In genomic region chr1:171788461-171789283, GRCm38 (mm10) we compare ENCODE assay signal across 12 mouse cellular contexts. TPM values are rescaled to one million over a fixed set of nuclear protein-coding genes. Genes with fewer than 3 reads are reported as not detected.
DNase-seq lines count a peak whose midpoint lies in the region; ATAC-seq and TF ChIP-seq lines count a peak whose summit lies in the region.
"Had no signal": no experiment of that assay in that cellular context is flagged by ENCODE, and none has a peak within 500 bp of the region (broad histone marks: within the 10 kb centered on the region; RNA-seq: fewer than 3 reads in every experiment).

No protein-coding gene starts in this region.

- H3K4me2 ChIP-seq in limb, embryonic 13.5 days (replicated peaks) = no peak overlapping the region
- H3K4me2 ChIP-seq in hindbrain, embryonic 12.5 days (replicated peaks) = no peak overlapping the region
- H3K4me2 ChIP-seq: embryonic facial prominence, embryonic 12.5 days had no signal

- H3K9ac ChIP-seq in limb, embryonic 13.5 days = no peak overlapping the region
- H3K9ac ChIP-seq in hindbrain, embryonic 12.5 days = no peak overlapping the region
- H3K9ac ChIP-seq: embryonic facial prominence, embryonic 12.5 days had no signal

- no peak overlapping the region for H3K4me3 ChIP-seq in limb, embryonic 13.5 days
- H3K4me3 ChIP-seq in limb, embryonic 10.5 days = no peak overlapping the region
- no peak overlapping the region for H3K4me3 ChIP-seq in layer of hippocampus, adult 2 months
- H3K4me3 ChIP-seq in hindbrain, embryonic 12.5 days = no peak overlapping the region
- H3K4me3 ChIP-seq: embryonic facial prominence, embryonic 12.5 days had no signal

- H3K4me1 ChIP-seq in limb, embryonic 13.5 days = no peaks in the 10 kb centered on the region
- H3K4me1 ChIP-seq in limb, embryonic 10.5 days = no peaks in the 10 kb centered on the region
- no peaks in the 10 kb centered on the region for H3K4me1 ChIP-seq in hindbrain, embryonic 12.5 days
- H3K4me1 ChIP-seq: embryonic facial prominence, embryonic 12.5 days had no signal

- H3K9me3 ChIP-seq in limb, embryonic 13.5 days = no peaks in the 10 kb centered on the region
- H3K9me3 ChIP-seq in limb, embryonic 10.5 days (replicated peaks) = no peaks in the 10 kb centered on the region
- no peaks in the 10 kb centered on the region for H3K9me3 ChIP-seq in hindbrain, embryonic 12.5 days (replicated peaks)
- H3K9me3 ChIP-seq: embryonic facial prominence, embryonic 12.5 days had no signal

- 72% methylated on average over 12 of the region's 12 CpGs for WGBS in limb, embryonic 13.5 days
- 82% methylated on average over 12 of the region's 12 CpGs for WGBS in limb, embryonic 10.5 days
- 91% methylated on average over 12 of the region's 12 CpGs for WGBS in hindbrain, embryonic 12.5 days

- ATAC-seq in limb, embryonic 13.5 days (ENCODE audit: low FRiP score, low read depth) = peak; percentile 57; the same call in 1 of the 2 replicates
- ATAC-seq in activated CD4-positive, CD25-positive, alpha-beta regulatory T cell, adult 4 months = peak; percentile 90
- peak; percentile 81 for ATAC-seq in megakaryocyte-erythroid progenitor cell, adult 5-6 weeks (replicated peaks; ENCODE audit: low FRiP score, low TSS enrichment, poor library complexity, severe bottlenecking)
- no peak for ATAC-seq in hindbrain, embryonic 12.5 days (ENCODE audit: low FRiP score)
- ATAC-seq: hindbrain, postnatal 0 days had no signal

- no peaks in the 10 kb centered on the region for H3K27me3 ChIP-seq in limb, embryonic 13.5 days
- H3K27me3 ChIP-seq in limb, embryonic 10.5 days (ENCODE audit: low read depth, poor library complexity, severe bottlenecking) = no peaks in the 10 kb centered on the region
- H3K27me3 ChIP-seq in hindbrain, embryonic 12.5 days = no peaks in the 10 kb centered on the region
- H3K27me3 ChIP-seq: embryonic facial prominence, embryonic 12.5 days had no signal

- no peaks in the 10 kb centered on the region for H3K36me3 ChIP-seq in limb, embryonic 13.5 days
- no peaks in the 10 kb centered on the region for H3K36me3 ChIP-seq in limb, embryonic 10.5 days
- no peaks in the 10 kb centered on the region for H3K36me3 ChIP-seq in hindbrain, embryonic 12.5 days
- H3K36me3 ChIP-seq: embryonic facial prominence, embryonic 12.5 days; G1E had no signal

- TF ChIP-seq CTCF in layer of hippocampus, adult 2 months (conservative IDR thresholded peaks at IDR 0.05) = no peak

- DNase-seq in limb, embryonic 10.5 days (ENCODE audit: low spot score) = no peak
- DNase-seq in layer of hippocampus, adult 2 months (ENCODE audit: low spot score in 2 of 2) = peak; percentile 18 to 27
- DNase-seq in cerebellum, postnatal 25 days = no peak
- DNase-seq in cerebellum, postnatal 14 days = no peak
- DNase-seq: gastrocnemius, postnatal 14 days had no signal

- H3K27ac ChIP-seq in limb, embryonic 13.5 days = no peak overlapping the region
- no peak overlapping the region for H3K27ac ChIP-seq in limb, embryonic 10.5 days
- H3K27ac ChIP-seq in layer of hippocampus, adult 2 months = peak overlapping the region; percentile 73
- H3K27ac ChIP-seq in hindbrain, embryonic 12.5 days = no peak overlapping the region
- H3K27ac ChIP-seq: embryonic facial prominence, embryonic 12.5 days; hindbrain, postnatal 0 days had no signal

RNA-seq across cellular contexts. Expression of gene Slamf1, which starts 21.7 kb away (rescaled TPM):
- polyA plus RNA-seq in limb, embryonic 13.5 days (2015; fragmentation: Nextera tagmentation; extraction: Ambion mirVana) = 0.25 and 0.28 TPM in 2 replicates
- polyA plus RNA-seq in limb, embryonic 10.5 days (2016; fragmentation: Nextera tagmentation; extraction: Ambion mirVana) = 0.19 and 0.29 TPM in 2 replicates
- 10 to 100 TPM; 68.6 to 72.1 TPM for polyA plus RNA-seq in activated CD4-positive, CD25-positive, alpha-beta regulatory T cell, adult 4 months (2017; shearing (Covaris generic))
- under 1 TPM; 0.10 TPM for total RNA-seq in layer of hippocampus, adult 2 months (2021)
- total RNA-seq in megakaryocyte-erythroid progenitor cell, adult 5-6 weeks (2014; fragmentation: Nextera tagmentation) = 4.9 and 6.2 TPM in 2 replicates
- total RNA-seq in megakaryocyte-erythroid progenitor cell, adult 5-6 weeks (2017) = 4.3 and 7.6 TPM in 2 replicates
- polyA plus RNA-seq in hindbrain, embryonic 12.5 days (2016; fragmentation: Nextera tagmentation; extraction: Ambion mirVana) = 0.29 and 0.31 TPM in 2 replicates
- total RNA-seq: gastrocnemius, postnatal 14 days had no signal
- polyA plus RNA-seq: G1E had no signal

RNA-seq across cellular contexts. Expression of gene Cd84, which starts 50.8 kb away (rescaled TPM):
- polyA plus RNA-seq in limb, embryonic 13.5 days (2015; fragmentation: Nextera tagmentation; extraction: Ambion mirVana) = 1.3 and 1.4 TPM in 2 replicates
- polyA plus RNA-seq in limb, embryonic 10.5 days (2016; fragmentation: Nextera tagmentation; extraction: Ambion mirVana) = 0.23 and 0.44 TPM in 2 replicates
- 100 to 1,000 TPM; 173 to 208 TPM for polyA plus RNA-seq in activated CD4-positive, CD25-positive, alpha-beta regulatory T cell, adult 4 months (2017; shearing (Covaris generic))
- 1 to 10 TPM; 1.9 to 2.1 TPM for total RNA-seq in layer of hippocampus, adult 2 months (2021)
- total RNA-seq in megakaryocyte-erythroid progenitor cell, adult 5-6 weeks (2014; fragmentation: Nextera tagmentation) = 17.2 and 17.3 TPM in 2 replicates
- total RNA-seq in megakaryocyte-erythroid progenitor cell, adult 5-6 weeks (2017) = 20.1 and 61.3 TPM in 2 replicates
- polyA plus RNA-seq in hindbrain, embryonic 12.5 days (2016; fragmentation: Nextera tagmentation; extraction: Ambion mirVana) = 0.85 and 1.3 TPM in 2 replicates
- polyA plus RNA-seq: G1E had no signal

Comparison
In these comparisons a context has a peak if more than half of its experiments do, and no peak if none do; other contexts are left out.
1. DNase-seq: peak in layer of hippocampus, adult 2 months (2 of 2); none in limb, embryonic 10.5 days (single experiment), cerebellum, postnatal 25 days (0 of 2) and cerebellum, postnatal 14 days (0 of 2).
2. RNA of gene Slamf1, which starts 21.7 kb away (polyA plus RNA-seq): 68.6 to 72.1 TPM in activated CD4-positive, CD25-positive, alpha-beta regulatory T cell, adult 4 months; 0.29 to 0.31 TPM in hindbrain, embryonic 12.5 days, 0.19 to 0.29 TPM in limb, embryonic 10.5 days and 0.25 to 0.28 TPM in limb, embryonic 13.5 days; every median in the first group is over 10 times any median in the second.
3. RNA of gene Cd84, which starts 50.8 kb away (polyA plus RNA-seq): 173 to 208 TPM in activated CD4-positive, CD25-positive, alpha-beta regulatory T cell, adult 4 months; 1.3 to 1.4 TPM in limb, embryonic 13.5 days, 0.85 to 1.3 TPM in hindbrain, embryonic 12.5 days and 0.23 to 0.44 TPM in limb, embryonic 10.5 days; every median in the first group is over 10 times any median in the second.